Mouse (Mus musculus) embryonic facial prominence, embryonic 13.5 days (tissue): Measurements from ENCODE around the gene Sypl. TPM values are rescaled to one million over a fixed set of nuclear protein-coding genes. Genes with fewer than 3 reads are reported as not detected.
A peak's percentile ranks its signal among the peaks of the same experiment; 100 is the strongest.

Experiments used
- ATAC-seq: fragments of 200-750 bp; cut with Nextera tagmentation; 2 replicates; pipeline ENCODE4 v1.8.0; 2017; ENCODE audit warnings: low read depth; ENCODE audit not compliant: insufficient number of reproducible peaks, insufficient read depth, low FRiP score, low TSS enrichment
- H3K27ac ChIP-seq: fragments of 300-500 bp; sonication (generic); 2 replicates; pipeline ENCODE4 v1.5.1; 2015; ENCODE audit warnings: moderate library complexity, mild to moderate bottlenecking, inconsistent platforms
- H3K27me3 ChIP-seq: fragments of 300-500 bp; sonication (generic); 2 replicates; pipeline ENCODE4 v1.6.1; 2015; ENCODE audit warnings: mild to moderate bottlenecking, inconsistent platforms
- H3K36me3 ChIP-seq: fragments of 300-500 bp; sonication (generic); 2 replicates; pipeline ENCODE4 v1.6.1; 2015; ENCODE audit warnings: mild to moderate bottlenecking, inconsistent platforms
- H3K4me1 ChIP-seq: fragments of 300-500 bp; sonication (generic); 2 replicates; pipeline ENCODE4 v1.6.1; 2015; ENCODE audit warnings: inconsistent platforms
- H3K4me2 ChIP-seq: fragments of 300-500 bp; sonication (generic); 2 replicates; pipeline ENCODE4 v1.6.1; 2015; ENCODE audit warnings: moderate library complexity, mild to moderate bottlenecking, inconsistent platforms
- H3K4me3 ChIP-seq: fragments of 300-500 bp; sonication (generic); 2 replicates; pipeline ENCODE4 v1.5.1; 2015; ENCODE audit warnings: mild to moderate bottlenecking, inconsistent platforms
- H3K9ac ChIP-seq: fragments of 300-500 bp; sonication (generic); 2 replicates; pipeline ENCODE4 v1.6.1; 2015; ENCODE audit warnings: mild to moderate bottlenecking, inconsistent platforms
- H3K9me3 ChIP-seq: fragments of 300-500 bp; sonication (generic); 2 replicates; pipeline ENCODE4 v1.6.1; 2016; ENCODE audit warnings: inconsistent platforms
- WGBS: fragments of 180-500 bp; shearing (Covaris S2); methylation state at CpG from one replicate; pipeline ENCODE4 v1.1.7; 2015; ENCODE audit warnings: mixed read lengths; 5-methylcytosine and 5-hydroxymethylcytosine counted together
- polyA plus RNA-seq: library from polyadenylated mRNA; unstranded; fragments of >200 nt; fragmentation: Nextera tagmentation; extraction: Ambion mirVana; gene quantifications from 2 replicates; pipeline ENCODE4 v1.2.1, GENCODE M21; 2015

Gene Sypl
- polyA plus RNA-seq = 78.6 and 82.2 TPM in 2 replicates

GRCm38 (mm10) chr12:32953596-32954215, at the start of gene Sypl:
Gene Sypl (plus strand): TSS chr12:32953891.
- Histone ChIP-seq H3K4me3 (peak within 1 kb of the TSS; percentile 78), H3K4me2 (peak within 1 kb of the TSS; percentile 81), H3K4me1 (peaks cover 16% of the 10 kb centered on the region), H3K27ac (peak within 1 kb of the TSS; percentile 98), H3K9ac (peak within 1 kb of the TSS; percentile 88), H3K9me3 (no peaks in the 10 kb centered on the region), H3K36me3 (no peaks in the 10 kb centered on the region), H3K27me3 (no peaks in the 10 kb centered on the region)
- peak; percentile 99 for ATAC-seq
- under 1% methylated on average over 50 of the region's 52 CpGs for WGBS

DNA sequence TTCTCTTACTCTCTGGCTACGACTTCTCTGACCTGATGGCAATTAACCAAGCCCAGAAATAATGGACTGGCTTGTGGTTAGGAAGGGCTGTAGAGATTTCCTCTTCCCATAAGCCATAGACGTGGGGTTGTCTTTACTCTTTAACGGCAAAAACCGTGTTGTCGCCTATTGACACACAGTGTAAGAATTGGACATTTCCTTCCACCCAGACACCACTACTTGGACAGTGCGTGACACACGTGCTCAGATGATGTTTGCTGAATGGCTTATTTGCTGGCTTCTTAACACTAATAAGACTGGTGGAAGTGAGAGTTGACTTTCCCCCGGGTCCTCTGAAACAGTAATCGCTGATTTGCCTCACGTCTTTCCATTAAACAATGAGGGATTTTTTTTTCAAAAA, 44.0 kb upstream of the Sypl start:
- H3K4me2 ChIP-seq = no peak overlapping the region
- H3K27me3 ChIP-seq = no peaks in the 10 kb centered on the region
- H3K9me3 ChIP-seq = no peaks in the 10 kb centered on the region
- WGBS = 54% methylated on average over 10 of the region's 10 CpGs
- no peaks in the 10 kb centered on the region for H3K36me3 ChIP-seq
- no peak overlapping the region for H3K27ac ChIP-seq
- H3K4me3 ChIP-seq = no peak overlapping the region
- no peak overlapping the region for H3K9ac ChIP-seq
- no peak for ATAC-seq
- H3K4me1 ChIP-seq = peaks cover 9% of the 10 kb centered on the region; the same call in 1 of the 2 replicates

DNA sequence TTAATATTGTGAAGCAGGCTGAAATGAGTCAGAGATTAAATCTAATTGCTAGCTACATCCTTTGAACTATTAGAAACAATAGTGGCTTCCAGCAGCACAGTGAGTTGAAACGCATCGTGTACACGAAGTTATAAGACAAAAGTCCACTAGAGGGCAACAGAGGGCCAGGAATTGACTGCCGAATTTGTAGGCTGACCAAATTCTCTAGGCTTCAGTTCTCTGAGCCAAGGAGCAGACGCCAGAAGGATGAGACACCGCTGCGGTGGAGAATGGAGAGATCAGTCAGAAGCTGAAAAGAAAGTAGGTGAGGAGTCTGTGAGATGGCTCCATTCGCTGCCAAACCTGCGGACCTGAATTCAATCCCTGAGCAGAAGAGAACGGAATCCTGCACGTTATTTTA, 43.6 kb upstream of the Sypl start:
- no peak for ATAC-seq
- Histone ChIP-seq H3K4me3 (peak overlapping the region; percentile 21; the same call in 1 of the 2 replicates), H3K27ac (no peak overlapping the region), H3K27me3 (no peaks in the 10 kb centered on the region), H3K36me3 (no peaks in the 10 kb centered on the region), H3K4me2 (peak overlapping the region; percentile 56), H3K9ac (no peak overlapping the region), H3K9me3 (no peaks in the 10 kb centered on the region), H3K4me1 (peaks cover 9% of the 10 kb centered on the region; the same call in 1 of the 2 replicates)
- 11% methylated on average over 11 of the region's 11 CpGs for WGBS

DNA sequence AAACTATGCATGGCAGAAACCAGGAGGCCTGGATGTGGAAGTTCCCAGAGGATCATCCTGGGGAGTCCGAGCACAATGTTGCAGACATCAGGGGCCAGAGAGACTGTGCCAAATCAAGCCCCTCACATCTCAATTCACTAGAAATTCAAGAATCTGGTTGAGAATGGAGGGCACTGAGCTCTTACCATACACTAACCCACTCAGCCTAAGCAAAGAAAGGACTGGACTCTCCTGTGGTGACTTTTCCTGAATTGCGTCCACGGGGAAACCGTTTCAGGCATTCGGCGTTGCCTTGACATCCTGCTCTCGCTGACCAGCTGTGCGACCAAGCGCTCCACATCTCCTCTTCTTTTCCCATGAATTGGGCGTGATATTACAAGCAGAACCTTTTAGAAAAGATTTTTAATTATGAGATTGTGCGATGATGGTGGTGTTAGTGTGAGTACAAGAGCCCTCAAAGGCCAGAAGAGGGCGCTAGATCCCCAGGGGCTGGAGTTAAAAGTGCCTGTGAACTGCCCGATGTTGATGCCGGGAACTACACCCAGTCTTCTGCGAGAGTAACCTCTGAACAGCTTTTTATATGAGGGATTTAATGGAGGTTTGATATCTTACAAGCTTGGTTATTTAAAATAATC, 43.0 kb upstream of the Sypl start:
- H3K27me3 ChIP-seq = no peaks in the 10 kb centered on the region
- H3K4me2 ChIP-seq = peak overlapping the region; percentile 56
- peaks cover 9% of the 10 kb centered on the region; the same call in 1 of the 2 replicates for H3K4me1 ChIP-seq
- WGBS = 34% methylated on average over 15 of the region's 15 CpGs
- no peak overlapping the region for H3K27ac ChIP-seq
- no peaks in the 10 kb centered on the region for H3K36me3 ChIP-seq
- no peak overlapping the region for H3K9ac ChIP-seq
- no peaks in the 10 kb centered on the region for H3K9me3 ChIP-seq
- no peak for ATAC-seq
- H3K4me3 ChIP-seq = peak overlapping the region; percentile 21; the same call in 1 of the 2 replicates

GRCm38 (mm10) chr12:32911569-32911968, 42.1 kb upstream of the Sypl start:
- Histone ChIP-seq H3K36me3 (no peaks in the 10 kb centered on the region), H3K9ac (no peak overlapping the region), H3K27ac (no peak overlapping the region), H3K4me1 (peaks cover 9% of the 10 kb centered on the region; the same call in 1 of the 2 replicates), H3K27me3 (no peaks in the 10 kb centered on the region), H3K9me3 (no peaks in the 10 kb centered on the region), H3K4me3 (no peak overlapping the region), H3K4me2 (no peak overlapping the region)
- no peak for ATAC-seq
- WGBS = 27% methylated on average over 4 of the region's 4 CpGs

DNA sequence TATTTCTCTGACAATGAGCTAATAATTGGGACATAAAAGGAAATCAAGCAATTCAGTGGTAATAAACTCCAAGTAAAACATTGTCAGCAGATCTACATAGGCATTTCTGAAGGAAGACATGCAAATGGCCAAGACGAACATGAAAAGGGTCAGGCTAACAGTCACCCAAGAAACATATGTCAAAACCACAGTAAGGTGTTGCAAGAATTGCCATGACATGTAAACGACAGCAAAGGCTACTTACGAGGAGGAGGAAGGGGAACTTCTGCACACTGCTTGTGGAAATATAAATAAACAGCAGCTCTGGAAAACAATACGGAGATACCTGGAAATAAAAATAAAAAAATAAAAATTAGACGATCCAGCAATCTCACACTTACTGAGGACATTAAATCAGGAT, 40.9 kb upstream of the Sypl start:
- Histone ChIP-seq H3K4me3 (no peak overlapping the region), H3K9ac (no peak overlapping the region), H3K9me3 (no peaks in the 10 kb centered on the region), H3K36me3 (no peaks in the 10 kb centered on the region), H3K4me2 (no peak overlapping the region), H3K27me3 (no peaks in the 10 kb centered on the region), H3K4me1 (peaks cover 9% of the 10 kb centered on the region; the same call in 1 of the 2 replicates), H3K27ac (no peak overlapping the region)
- ATAC-seq = no peak
- 78% methylated on average over 5 of the region's 5 CpGs for WGBS

- no peaks in the 10 kb centered on the region for H3K36me3 ChIP-seq
- ATAC-seq = no peak
- H3K4me1 ChIP-seq = no peaks in the 10 kb centered on the region
- WGBS = 57% methylated on average over 7 of the region's 7 CpGs
- no peak overlapping the region for H3K4me3 ChIP-seq
- H3K27me3 ChIP-seq = no peaks in the 10 kb centered on the region
- H3K9me3 ChIP-seq = no peaks in the 10 kb centered on the region
- H3K9ac ChIP-seq = no peak overlapping the region
- no peak overlapping the region for H3K4me2 ChIP-seq
- H3K27ac ChIP-seq = no peak overlapping the region
Measured at GRCm38 (mm10) chr12:32918683-32919082, 35.0 kb upstream of the Sypl start.

GRCm38 (mm10) chr12:32919091-32919490, 34.6 kb upstream of the Sypl start:
- Histone ChIP-seq H3K4me2 (no peak overlapping the region), H3K27me3 (no peaks in the 10 kb centered on the region), H3K36me3 (no peaks in the 10 kb centered on the region), H3K9me3 (no peaks in the 10 kb centered on the region), H3K4me3 (no peak overlapping the region), H3K27ac (no peak overlapping the region), H3K4me1 (no peaks in the 10 kb centered on the region), H3K9ac (no peak overlapping the region)
- ATAC-seq = no peak
- 19% methylated on average over 3 of the region's 3 CpGs for WGBS

DNA sequence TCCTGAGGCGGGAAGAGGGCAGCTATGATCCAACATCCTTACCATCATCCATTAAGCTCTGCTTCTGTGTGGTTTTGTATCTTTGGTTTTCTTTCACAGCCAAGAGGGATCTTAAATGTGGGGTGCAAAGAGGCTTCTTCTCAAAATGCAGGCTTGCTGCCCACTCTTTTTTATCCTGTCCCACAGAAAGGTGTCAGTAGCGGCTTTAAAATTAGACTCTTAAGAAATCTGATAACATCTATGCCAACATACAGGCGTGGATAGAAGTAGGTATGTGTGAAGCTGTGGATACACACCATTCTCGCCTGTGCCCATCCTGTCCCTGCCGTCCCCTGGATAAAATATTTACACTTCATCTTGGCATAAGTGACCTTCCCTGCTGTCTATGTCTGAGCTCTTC, 34.2 kb upstream of the Sypl start:
- no peak for ATAC-seq
- Histone ChIP-seq H3K4me1 (no peaks in the 10 kb centered on the region), H3K4me2 (no peak overlapping the region), H3K4me3 (no peak overlapping the region), H3K27me3 (no peaks in the 10 kb centered on the region), H3K9me3 (no peaks in the 10 kb centered on the region), H3K9ac (no peak overlapping the region), H3K27ac (no peak overlapping the region), H3K36me3 (no peaks in the 10 kb centered on the region)
- 76% methylated on average over 5 of the region's 5 CpGs for WGBS

DNA sequence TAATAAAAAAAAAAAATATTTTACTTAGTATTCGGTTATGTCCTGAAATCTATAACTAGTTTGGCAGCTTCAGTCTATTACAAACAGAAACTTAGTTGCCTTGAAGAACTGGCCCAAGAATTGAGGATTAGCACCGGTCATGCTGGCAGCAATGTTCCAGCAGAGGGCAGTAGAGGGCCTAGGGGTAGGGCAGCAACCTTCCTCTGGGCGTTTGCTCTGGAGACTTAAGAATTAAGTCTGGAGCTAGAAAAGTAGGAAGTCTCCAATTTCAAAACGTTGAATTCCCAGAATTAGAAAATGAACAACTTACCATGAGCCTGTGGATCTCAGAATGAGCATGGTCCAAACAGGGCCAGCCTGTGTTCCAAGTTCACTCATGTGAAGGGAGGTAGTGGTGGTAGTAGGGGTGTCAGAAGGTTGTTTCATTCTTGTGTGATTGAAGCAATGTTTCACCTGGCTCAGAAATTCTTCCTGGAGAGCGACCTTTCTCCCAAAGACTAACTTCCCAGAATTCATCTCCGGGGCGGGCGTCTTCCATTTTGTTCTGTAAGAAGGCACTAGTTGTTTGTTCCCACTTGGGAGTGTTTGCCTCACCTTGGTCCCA, 33.4 kb upstream of the Sypl start:
- H3K27me3 ChIP-seq = no peaks in the 10 kb centered on the region
- no peak overlapping the region for H3K4me3 ChIP-seq
- ATAC-seq = no peak
- H3K4me1 ChIP-seq = no peaks in the 10 kb centered on the region
- no peak overlapping the region for H3K9ac ChIP-seq
- no peak overlapping the region for H3K4me2 ChIP-seq
- no peak overlapping the region for H3K27ac ChIP-seq
- no peaks in the 10 kb centered on the region for H3K36me3 ChIP-seq
- 63% methylated on average over 8 of the region's 8 CpGs for WGBS
- no peaks in the 10 kb centered on the region for H3K9me3 ChIP-seq

- Histone ChIP-seq H3K9ac (no peak overlapping the region), H3K36me3 (no peaks in the 10 kb centered on the region), H3K27me3 (no peaks in the 10 kb centered on the region), H3K4me1 (peaks cover 3% of the 10 kb centered on the region), H3K9me3 (no peaks in the 10 kb centered on the region), H3K4me2 (no peak overlapping the region), H3K4me3 (no peak overlapping the region), H3K27ac (no peak overlapping the region)
- WGBS = 78% methylated on average over 4 of the region's 4 CpGs
- ATAC-seq = no peak
Measured at GRCm38 (mm10) chr12:32921071-32921470, 32.6 kb upstream of the Sypl start.
